Mouse (Mus musculus): ENCODE measurements at regions not wholly inside any gene's neighbourhood (a gene's known extent, or its start where the extent isn't known, plus 50 kb on each side); places are given as distances from the start of the nearest gene placed in this dataset.

DNA sequence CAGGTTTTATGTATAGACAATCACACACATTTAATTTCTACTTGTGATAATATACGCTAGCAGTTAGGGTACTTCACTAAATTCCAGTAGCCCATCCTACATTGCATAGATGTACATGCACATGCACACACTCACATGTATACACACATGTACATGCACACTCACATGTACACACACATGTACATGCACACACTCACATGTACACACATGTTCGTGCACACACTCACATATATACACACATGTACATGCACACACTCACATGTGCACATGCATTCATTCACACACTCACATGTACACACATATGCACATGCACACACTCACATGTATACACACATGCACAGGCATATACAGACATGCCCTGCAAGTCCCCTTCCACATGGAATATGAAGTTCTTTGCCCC, 326.8 kb downstream of the Tns1 start:
- DNase-seq: no peak

DNA sequence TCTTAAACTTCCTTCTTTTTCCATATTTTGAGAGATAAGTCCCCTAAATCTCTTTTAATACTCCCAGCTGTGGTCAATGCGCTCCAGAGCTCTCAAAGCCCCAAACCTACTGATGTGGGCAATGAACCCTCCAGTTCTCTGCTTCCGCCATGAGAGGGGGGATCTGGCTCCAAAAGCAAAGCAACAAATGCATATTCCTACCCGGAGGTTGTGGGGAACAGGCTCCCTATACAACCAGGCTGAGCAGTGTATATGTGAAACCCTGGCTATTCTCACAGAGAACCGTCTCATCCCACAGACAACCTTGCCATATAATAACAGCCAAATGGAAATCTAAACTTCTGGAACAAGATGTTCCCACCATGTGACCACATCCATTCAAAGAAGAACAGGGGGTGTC, 330.4 kb downstream of the Tns1 start:
- no peak for DNase-seq

DNA sequence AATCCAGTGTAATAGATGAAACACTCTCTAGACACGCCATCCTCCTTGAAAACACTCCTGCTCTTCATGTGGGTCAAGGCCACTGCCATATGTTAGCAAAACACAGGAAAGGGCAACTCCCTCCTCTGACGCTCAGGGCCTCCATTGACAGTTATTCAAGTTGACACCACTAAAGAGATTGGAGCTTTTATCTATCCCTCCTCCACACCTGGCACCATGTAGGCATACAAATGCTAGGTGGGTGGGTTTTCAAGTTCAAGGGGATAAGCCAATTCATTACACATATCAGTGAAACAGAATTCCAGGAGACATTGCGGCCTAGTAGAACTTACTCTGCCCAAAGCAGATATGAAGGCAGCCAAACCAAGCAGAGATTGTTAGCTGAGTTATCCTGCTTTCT, 331.0 kb downstream of the Tns1 start:
- DNase-seq: peak; percentile 70

DNA sequence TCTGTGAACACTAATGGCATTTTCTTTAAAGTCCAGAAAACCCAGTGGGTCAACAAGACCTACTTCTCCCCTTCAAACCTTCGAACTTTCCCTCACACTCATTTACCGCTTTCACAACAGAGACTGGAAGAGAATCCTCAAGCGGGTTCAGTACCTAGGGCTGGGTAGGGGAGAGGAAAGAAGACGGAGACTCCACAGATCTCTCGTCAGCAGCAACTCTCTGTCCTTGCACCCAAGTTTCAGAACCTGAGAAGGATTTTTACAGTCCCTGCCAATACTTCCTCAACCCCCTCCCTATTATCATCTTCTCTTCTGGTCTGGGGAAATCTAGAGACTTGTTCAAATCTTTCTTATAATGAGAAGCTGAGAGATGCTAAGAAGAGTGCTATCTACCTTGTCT, 331.9 kb downstream of the Tns1 start:
- no peak for DNase-seq

DNA sequence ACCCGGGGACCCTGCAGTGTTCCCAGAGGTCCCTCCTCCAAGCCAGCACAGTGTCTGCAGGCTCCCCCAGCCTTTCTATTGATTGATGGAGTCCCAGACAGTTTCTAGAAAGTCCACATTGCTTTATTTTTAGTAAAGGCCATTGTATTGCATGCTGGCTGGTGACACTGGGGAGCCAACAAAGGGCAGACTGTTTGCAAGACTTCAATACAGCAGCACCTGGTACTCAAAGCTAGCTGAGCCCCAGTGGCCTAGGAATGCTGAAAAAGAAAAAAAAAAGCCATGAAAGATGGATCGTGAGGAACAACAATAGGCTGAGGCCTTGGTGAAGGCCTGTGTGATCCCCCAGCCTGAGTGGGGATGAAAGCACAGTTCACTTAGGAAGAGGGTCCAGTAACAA, 336.6 kb downstream of the Tns1 start:
- no peak for DNase-seq

DNA sequence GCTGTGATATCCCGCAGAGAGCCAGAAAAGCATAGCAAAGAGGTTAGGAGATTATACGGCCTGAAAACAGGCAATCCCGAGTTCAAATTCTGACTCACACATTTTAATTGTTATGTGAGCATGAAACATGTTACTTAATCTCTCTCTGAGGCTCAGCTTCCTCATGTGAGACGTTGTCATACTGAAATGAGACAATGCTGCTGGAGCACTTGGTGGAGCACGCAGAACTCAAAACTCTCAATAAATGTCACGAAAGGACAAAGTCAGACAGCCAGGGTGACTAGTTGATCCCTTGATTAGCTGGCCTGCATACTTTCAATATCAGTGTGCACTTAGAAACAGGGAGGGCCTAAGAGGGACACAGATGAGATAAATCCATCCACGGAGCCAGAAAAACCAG, 337.0 kb downstream of the Tns1 start:
- no peak for DNase-seq

DNA sequence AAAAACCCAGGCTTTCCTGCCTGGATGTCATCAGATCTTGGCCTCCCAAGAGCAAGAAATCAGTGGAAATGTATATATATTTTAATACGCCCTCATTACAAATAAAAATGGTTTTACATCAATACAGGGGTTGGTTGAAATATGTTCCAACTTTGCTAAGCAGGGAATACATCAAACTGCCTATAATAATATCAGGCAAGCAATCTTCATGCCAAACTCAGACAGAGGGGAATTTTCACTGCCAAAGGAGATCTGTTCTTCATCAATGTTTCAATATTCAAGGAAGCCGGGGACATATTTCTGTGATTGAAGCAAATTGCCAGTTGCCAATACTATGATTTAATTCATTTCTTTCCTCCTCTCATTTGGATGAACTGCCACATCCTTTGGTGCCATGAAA, 340.9 kb downstream of the Tns1 start:
- DNase-seq: no peak

DNA sequence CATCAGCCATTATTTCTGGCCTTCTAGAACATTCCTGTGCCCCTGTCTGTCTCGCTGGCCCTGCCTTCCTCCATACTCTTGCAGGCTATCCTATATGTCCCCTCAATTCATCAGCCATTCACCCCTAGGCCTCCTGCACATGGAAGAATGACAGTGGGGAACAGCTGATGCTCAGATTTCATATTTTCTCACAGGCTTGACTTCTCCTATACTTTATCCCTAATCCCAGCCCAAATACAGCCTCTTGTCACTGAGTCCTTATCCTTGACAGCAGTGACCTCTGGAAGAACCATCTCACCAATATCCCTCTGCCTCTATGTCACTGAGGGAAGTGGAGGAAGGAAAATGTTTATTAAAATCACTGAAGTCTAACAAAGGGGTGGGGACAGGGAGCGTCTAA, 341.4 kb downstream of the Tns1 start:
- no peak for DNase-seq

DNA sequence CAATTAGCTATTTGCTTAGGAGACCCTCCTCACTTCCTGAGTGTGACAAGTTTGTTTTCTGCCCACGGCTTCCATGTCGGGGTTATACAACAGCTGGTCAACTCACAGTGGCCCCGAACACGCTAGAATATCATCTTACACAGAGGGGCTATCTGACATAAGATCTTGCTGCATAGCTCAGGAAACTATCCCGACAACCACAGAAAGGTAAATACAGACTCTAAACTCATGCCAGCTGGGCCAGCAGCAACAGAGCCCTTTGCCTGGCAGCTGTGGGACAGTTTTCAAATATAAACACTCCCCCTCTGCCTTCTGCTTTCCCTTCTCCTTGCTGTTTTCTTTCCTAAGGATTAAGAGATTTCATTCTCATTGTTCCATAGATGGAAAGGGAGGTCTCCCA, 352.5 kb downstream of the Tns1 start:
- no peak for DNase-seq

DNA sequence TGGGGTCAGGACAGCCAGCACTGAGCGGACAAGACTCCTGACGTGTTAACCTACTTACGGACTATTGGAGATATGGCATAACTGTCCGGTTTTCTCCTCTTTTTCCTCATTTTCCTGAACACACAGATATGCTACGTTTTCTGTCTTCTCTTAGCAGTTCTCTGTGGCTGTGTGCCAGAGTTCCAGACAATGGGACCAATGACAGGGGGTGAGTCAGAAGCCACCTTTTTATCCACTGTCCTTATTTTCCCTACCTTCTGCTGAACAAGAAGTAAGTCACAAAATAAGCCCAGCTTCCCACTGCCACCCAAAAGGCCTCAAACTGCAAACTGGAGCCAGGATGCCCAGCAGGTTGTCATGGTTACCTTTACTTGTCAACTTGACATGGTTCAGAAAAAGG, 353.6 kb downstream of the Tns1 start:
- DNase-seq: no peak

DNA sequence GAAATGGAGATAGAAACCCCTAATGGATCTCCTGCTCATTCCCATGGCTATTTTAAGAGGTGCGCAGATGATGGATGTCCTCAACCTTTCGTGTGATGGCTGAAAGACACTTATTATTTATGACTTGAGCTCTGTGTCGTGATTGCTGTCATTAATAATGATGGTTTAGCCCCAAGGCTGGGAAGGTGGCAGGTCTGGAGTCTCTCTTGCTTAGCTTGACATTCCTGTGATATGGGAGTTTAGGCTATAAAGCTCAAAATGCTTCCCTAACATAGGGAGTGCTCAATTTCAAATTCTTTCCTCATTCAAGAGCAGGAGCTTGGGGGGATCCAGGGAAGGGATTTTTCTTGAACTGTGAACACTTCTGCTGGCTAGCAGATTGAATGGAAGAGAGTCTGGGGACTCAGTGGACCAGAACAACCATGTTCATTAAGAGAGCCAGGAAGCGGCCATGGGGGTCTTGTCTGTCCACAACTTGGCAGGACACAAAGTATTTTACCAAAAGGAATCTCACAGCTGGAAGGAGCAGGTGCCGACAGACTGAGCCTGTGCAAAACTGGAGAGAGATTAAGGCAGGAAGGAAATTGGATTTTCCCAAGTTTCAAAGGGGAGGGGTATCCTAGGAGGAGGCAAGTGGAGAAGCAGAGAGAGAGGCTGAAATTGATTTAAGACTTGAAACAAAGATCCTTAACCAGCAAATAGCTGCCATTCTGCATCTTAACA, 359.5 kb downstream of the Tns1 start:
- no peak for DNase-seq

DNA sequence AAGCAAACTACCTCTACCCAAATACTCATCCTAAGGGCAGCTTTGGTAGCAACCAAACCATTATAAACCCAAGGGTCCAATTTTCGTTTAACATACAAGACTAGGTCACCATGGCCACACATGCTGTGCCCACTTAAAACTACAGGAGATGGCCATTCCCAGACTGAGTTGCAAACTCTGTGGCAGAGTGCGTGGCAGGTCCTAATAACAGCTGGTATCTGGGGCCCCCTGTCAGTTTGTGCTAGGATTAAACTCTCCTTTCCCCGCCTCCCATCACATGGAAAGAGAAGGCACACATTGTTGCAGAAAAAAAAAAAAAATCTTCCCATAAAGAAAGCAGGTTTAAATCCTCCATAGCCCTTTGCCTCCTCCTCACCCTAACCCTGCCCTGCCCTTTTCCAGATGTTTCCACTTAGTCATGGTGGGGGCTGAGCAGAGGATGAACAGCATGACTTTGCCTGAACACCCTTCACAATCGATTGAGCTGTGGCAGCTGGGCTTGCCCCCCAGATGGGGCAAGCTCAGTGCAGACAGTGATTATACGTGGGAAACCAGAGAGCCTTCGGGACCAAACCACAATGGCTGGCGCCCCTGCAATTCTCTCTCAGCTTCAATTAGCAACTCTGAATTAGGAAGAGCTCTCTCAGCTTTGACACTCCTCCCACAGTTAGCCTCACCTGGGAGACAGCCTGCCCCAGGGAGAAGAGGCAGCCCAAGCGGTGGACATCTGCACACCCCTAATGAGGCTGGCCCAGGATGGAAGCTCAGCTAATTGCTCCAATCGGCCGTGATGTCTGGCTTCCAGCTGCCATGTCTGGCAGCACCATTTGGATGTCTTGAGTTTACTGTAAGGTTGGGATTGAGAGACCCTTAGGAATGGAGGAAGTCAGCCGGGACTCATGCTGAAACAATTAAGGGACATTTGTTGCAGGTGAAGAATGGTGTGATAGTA, 365.9 kb downstream of the Tns1 start:
- no peak for DNase-seq

DNA sequence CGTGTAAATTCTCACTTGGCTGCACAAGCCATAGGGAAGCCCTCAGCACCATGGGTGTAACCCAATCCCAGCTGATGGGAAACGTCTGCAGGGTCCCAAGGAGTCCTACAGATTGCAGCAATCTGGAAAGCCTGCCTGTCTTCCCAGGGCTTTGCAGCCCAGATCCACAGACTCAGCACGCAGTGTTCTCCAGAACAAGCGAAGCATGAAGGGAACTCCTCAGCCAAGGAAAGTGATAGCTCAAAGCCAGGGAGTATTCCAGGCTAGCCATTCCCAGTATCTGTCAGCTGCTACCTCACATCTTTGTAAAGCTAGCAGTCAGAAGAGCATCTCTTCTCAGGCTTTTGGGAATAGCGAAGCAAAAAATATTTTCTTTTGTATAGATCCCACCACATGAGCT, 368.5 kb downstream of the Tns1 start:
- no peak for DNase-seq

DNA sequence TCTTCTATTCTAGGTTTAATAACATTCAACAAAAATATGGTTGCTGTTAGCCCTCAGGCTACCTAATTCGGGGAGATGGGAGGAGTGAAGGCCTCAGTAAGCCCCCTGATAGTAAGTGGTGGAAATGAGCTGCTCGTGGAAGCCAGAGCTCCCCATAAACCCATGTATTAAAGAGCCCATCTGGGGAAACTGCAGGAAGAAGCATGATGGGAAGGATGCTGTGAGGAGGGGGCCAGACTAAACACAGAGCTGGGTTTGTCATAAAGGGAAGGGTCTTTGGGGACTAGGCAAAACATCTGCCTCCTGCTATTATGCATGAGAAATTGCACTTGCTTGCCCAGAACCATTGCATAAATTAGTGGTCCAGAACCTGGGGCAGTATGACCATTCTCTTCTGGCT, 369.3 kb downstream of the Tns1 start:
- DNase-seq: no peak

DNA sequence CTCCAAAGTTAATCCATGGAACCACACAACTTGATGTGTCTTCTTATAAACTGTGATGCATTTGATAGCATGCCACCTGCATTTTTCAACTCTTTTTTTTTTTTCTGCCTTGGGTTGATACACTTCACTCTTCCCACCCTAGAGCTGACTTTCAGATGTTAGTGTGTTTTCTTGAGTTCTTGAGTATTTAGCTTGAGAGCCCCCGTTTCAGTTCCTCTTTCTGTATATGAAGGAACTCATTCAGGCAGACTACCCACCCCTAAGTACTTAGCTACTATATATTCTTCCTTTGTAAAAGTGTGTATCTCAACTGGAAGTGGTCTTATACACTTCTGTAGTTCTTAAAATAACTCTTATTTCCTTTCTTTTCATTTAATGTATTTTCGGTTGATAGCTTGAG, 371.1 kb downstream of the Tns1 start:
- no peak for DNase-seq

DNA sequence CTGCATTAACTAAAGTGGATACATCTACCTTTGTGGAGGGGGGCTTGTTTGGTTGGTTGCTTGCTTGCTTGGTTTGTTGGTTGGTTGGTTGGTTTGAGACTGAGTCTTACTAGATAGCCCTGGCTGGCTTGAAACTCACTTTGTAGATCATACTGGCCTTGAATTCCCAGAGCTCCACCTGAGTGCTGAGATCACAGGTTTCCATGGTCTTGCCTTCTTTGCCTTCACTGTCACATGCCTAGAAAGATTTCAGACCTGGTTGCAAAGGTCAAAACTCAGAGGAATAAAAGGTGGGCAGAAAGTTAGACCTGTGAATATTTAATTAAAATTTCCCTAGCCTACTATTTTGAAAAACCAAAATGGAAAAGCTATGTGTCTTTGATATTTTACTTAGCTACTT, 375.5 kb downstream of the Tns1 start:
- no peak for DNase-seq

DNA sequence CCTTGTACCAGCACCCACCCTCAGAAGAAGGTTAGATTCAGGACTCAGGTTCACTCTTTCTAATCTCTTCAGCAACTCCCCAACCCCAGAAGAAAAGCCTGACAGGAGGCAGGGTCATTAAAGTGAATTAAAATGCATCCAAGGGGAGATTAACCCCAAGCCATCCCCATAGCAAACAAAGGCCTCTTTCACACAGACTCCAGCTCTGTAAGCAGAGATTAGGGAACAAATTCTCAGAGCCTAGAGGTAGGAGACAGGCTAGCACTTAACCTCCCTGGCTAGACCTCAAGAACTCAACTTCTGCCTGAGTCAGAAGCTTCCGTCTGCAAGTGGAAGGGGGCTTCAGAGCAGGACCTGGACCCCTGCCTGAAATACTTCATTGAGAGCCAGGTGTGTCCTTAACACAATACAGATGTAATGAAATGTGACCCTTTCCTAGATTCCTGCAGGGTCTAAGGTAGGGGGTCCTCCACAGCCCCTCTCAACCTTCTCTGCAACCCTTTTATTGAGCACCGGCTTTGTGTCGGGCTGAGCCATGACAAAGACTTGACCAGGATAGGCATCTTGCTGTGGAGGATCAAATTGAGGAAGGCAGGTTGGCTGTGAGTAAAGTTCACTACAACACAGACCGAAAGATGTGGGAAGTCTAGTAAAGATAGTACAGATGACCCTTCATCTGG, 379.6 kb downstream of the Tns1 start:
- DNase-seq: no peak

DNA sequence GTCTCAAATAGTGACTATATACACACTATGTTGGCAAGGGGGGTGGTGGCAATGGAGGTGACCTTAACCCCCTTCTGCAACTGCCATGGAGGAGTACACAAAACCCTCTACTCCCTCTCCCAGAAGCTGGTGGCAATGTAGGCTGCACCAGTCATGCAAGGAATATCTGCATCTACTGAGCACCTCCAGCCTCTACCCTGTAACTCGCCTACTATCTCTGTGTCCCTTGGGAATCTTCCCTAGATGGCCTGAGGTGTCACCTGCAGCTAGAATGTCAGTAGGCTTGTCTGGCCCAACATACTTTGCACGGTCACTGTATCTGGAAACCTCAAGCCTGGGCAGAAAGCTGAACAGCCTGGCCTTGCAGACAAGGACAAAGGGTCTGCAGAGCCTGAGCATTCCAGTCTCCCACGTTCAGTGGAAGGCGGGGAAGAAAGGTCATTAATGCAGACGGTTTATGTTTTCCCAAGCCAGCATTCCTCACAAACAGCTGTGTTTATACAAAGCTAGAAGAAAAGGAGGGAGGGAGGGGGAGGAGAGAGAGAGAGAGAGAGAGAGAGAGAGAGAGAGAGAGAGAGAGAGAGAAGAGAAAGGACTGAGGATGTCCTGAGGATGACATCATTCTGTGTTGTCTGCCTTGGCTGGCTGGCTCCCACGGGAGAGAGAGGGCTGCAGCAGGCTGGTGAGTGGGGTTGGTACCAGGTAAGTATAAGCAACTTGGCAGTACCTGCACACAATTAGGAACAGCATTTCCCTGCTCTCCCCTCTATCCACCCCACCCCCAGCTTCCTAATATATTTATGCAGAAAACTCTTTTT, 380.3 kb downstream of the Tns1 start:
- no peak for DNase-seq

DNA sequence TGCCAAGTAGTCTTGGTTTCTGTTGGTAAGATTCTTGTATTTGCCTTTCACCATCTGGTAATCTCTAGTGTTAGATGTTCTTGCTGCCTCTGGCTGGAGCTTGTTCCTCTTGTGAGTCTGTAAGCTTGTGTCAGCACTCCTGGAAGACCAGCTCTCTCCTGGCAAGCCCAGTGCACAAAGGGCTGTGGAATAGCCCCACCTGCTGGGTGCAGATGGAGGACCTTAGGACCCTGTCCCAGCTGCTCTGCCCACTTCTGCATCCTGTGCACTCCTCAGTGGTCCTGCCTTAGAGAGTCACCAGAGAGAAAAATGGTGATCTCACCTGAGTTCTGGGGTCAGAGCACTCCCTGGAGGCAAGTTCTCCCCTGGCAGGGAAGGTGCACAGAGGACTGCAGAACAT, 387.2 kb downstream of the Tns1 start:
- no peak for DNase-seq

DNA sequence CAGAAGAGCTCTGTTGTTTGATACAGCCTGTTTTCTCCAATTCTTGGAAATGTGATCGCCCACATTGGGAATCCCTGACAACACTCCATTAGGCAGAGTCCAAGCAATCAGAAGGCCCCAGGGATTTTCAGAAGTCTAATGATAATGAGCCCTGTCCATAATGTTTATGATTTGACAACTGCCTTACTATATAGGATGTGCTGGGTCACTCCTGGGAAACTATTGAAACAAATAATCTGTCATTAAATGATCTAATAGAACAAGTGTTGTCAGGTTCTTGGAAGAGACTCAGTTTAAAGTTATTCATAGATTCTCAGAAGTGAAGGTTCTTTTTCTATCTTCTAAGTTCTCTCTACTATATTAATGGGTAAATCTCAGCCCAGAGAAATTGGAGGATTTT, 395.9 kb downstream of the Tns1 start:
- DNase-seq: no peak

DNA sequence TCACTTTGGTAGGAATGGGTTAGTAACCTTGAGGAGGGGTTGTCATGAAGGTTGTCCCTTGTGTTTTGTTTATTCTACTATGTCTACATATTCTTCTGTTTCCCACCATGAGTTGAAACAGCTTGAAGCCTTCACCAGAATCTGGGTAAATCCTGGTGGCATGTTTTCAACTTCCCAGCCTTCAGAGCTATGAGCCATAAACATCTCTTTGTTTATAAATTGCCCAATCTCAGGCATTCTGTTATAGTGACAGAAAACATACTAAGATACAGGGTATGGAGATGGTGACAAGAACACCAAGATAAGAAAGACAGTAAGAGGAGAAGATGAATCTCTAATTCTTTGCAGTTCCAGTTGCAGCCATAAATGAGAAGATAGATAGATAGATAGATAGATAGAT, 396.5 kb downstream of the Tns1 start:
- DNase-seq: no peak

DNA sequence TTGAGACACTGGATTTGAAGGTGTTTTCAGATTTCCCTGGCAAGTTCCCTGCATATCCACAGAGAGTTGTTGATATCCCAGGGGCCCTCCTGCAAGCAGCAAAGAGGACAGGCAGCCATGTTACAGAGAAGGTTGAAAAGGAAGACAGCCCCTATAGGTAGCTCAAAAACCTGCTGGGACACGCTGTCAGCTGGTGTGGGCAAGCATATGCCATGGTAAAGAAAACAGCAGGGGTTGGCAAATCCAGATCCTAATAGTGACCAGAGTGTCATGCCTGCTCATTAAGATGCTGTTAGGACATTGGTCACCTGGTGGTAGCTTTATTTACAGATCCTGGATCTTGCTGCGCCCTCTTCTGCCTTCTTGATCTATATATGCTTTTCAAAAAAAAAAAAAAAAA, 397.6 kb downstream of the Tns1 start:
- DNase-seq: no peak

DNA sequence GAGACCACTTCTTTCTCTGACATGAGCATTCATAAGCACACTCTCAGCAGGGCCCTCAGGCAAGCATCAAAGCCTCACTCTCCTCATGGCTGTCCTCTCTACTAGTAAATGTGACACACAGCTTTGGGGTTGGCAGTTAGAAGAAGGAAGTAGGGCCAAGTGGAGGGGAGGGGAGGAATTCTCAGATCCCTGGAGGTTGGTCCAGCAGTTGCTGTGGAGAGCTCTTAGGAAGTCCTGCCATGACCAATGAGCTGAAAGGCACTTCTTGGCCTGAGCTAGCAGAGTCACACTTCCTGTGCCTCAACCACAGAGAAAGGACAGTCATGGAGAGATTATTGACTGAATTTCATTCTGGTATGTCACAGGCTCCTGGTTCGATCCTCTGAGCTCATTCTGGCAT, 398.8 kb downstream of the Tns1 start:
- DNase-seq: no peak

Data from layer of hippocampus, adult 9-11 months (tissue).